Mouse (Mus musculus) ovary, postnatal 14 days (tissue): Measurements from ENCODE around the gene Gm10190.
"Not testable (repeated sequence)": the region's sequence is repeated elsewhere in the genome, so short reads cannot be mapped to it uniquely, and the experiment has no call there.

Source experiments
- DNase-seq: peaks from one replicate; pipeline ENCODE4 v3.0.0; 2022; ENCODE audit warnings: low spot score

Gm10190 gene

GRCm38 (mm10) chr17:80372989-80373725, at the start of gene Gm10190:
Gene Gm10190, minus strand, starts transcription at chr17:80373541.
- peak; percentile 74 for DNase-seq

GRCm38 (mm10) chr17:80420998-80421397, 47.7 kb upstream of the Gm10190 start:
- no peak for DNase-seq

- DNase-seq: no peak
Observed at GRCm38 (mm10) chr17:80418572-80419210, 45.4 kb upstream of the Gm10190 start.

GRCm38 (mm10) chr17:80411182-80411581, 37.8 kb upstream of the Gm10190 start:
- no peak for DNase-seq

- no peak for DNase-seq
Observed at GRCm38 (mm10) chr17:80398243-80398642, 24.9 kb upstream of the Gm10190 start.

GRCm38 (mm10) chr17:80391423-80392403, 18.4 kb upstream of the Gm10190 start:
- DNase-seq: peak; percentile 22

GRCm38 (mm10) chr17:80390024-80390423, 16.7 kb upstream of the Gm10190 start:
- no peak for DNase-seq

- DNase-seq: no peak
Observed at GRCm38 (mm10) chr17:80385671-80386070, 12.3 kb upstream of the Gm10190 start.

- DNase-seq: not testable (repeated sequence)
Observed at GRCm38 (mm10) chr17:80378386-80378785, 5.0 kb upstream of the Gm10190 start.

GRCm38 (mm10) chr17:80373726-80374096, 370 bp upstream of the Gm10190 start:
- no peak for DNase-seq

GRCm38 (mm10) chr17:80368606-80369005, 4.7 kb downstream of the Gm10190 start:
- no peak for DNase-seq

- DNase-seq: no peak
Observed at GRCm38 (mm10) chr17:80367276-80367675, 6.1 kb downstream of the Gm10190 start.

- no peak for DNase-seq
Observed at GRCm38 (mm10) chr17:80360245-80360644, 13.1 kb downstream of the Gm10190 start.

GRCm38 (mm10) chr17:80347234-80347633, 26.1 kb downstream of the Gm10190 start:
- DNase-seq: no peak

GRCm38 (mm10) chr17:80346591-80347125, 26.7 kb downstream of the Gm10190 start:
- no peak for DNase-seq

GRCm38 (mm10) chr17:80345277-80345676, 28.1 kb downstream of the Gm10190 start:
- DNase-seq: no peak

- DNase-seq: no peak
Observed at GRCm38 (mm10) chr17:80332386-80332785, 41.0 kb downstream of the Gm10190 start.

- DNase-seq: no peak
Observed at GRCm38 (mm10) chr17:80326431-80326830, 46.9 kb downstream of the Gm10190 start.

GRCm38 (mm10) chr17:80325456-80325855, 47.9 kb downstream of the Gm10190 start:
- no peak for DNase-seq

GRCm38 (mm10) chr17:80324521-80324920, 48.8 kb downstream of the Gm10190 start:
- no peak for DNase-seq

GRCm38 (mm10) chr17:80323658-80324057, 49.7 kb downstream of the Gm10190 start:
- DNase-seq: no peak
